Mouse (Mus musculus) kidney, adult 9 months (tissue): ENCODE measurements around the gene Syn2.
A peak's percentile ranks its signal among the peaks of the same experiment; 100 is the strongest.
"Not testable (repeated sequence)": the region's sequence is repeated elsewhere in the genome, so short reads cannot be mapped to it uniquely, and the experiment has no call there.

ENCODE experiments used
- DNase-seq: peaks from one replicate; pipeline ENCODE4 v3.0.0; 2022

The Syn2 gene

DNA sequence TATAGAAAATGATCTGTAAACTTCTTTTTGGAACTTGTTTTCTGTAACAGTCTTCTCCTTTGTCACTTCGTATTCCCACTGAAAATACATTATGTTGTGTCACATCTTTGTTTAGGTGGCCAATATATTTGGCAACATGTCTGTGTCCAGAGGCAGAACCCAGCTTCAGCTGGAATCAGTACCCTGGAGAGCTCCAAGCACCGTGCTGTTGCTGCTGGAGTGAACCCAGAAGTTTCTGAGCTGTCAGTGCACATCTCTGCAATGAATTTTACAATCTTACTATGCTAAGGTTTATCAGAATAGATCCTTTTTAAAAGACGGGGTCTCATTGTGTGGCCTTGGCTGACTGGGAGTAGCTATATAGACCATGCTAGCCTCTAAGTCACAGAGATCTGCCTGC lies 44.1 kb downstream of the Syn2 start:
- DNase-seq, result peak; percentile 34

DNA sequence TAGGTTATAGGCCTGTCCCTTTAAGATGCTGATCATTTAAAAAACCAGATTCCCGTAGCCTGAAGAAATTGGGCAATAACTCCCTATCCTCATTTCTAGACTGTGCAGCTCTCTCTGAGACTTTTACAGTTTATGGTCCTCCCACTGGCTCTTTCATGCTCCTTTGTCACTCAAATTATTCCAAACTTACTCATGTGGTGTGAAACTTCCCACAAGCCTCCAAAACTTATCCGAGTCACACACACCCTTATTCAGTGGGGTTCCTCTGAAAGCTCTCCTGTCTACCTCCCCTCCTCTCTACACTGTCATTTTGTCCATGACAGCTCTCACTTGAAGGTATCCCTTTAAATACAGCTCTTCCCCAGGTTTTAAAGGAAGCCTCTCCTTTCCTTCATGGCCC lies 46.4 kb downstream of the Syn2 start:
- no peak for DNase-seq

DNA sequence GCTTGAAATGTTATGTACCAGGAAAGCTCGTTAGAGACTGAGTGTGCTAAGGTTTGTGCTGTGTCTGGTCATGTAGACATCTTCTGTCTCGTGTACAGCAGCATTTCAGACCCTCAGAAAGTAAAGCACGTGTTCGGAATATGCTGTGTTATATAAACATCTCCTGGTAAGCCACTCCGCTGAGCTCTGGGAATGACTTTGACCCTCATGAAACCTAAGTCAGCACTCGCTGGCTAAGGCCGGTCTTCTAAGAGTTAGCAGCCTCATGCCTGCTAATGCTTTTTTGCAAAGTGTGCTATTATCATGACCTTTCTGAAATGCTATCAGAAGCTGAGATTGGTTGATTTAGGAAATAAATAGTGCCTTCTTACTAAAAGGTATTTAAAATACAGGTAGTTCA lies 56.4 kb downstream of the Syn2 start:
- peak; percentile 68 for DNase-seq

DNA sequence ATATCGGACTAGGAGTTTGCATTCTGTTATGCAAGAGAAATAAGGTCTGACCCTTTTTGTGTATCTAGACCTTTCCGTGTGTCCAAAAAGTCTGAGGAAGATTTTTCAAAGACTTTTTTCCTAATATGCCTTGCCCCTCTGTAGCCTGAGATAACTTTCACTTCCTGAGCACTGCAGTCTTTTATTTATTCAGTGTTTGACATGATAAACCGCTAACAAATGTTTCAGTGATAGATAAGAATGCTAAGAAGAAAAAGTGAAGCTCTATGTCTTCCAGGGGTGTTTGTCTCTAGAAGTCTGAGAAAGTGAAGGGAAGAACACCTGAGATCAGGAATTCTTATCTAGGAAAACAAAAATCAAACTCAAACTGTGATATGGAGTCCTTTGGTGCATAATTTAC lies 66.1 kb downstream of the Syn2 start:
- no peak for DNase-seq

DNA sequence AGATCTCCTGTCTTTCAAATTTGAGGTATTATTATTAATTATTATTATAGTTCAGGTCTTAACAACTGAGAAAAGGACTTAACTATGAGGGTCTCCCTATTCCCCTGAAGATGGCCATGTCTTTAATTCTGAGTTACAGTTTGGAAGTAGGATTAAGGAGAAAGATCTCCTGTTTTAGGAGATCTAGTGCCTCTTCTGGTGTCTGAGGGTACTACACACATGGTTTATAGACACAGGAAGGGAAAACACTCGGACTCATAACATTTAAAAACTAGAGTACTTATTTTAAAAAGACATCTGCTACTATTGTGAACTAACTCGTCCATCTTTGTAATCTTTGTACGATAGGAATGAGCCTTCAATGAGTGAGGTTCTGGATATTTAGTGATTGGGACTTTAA lies 68.3 kb downstream of the Syn2 start:
- DNase-seq, result no peak

DNA sequence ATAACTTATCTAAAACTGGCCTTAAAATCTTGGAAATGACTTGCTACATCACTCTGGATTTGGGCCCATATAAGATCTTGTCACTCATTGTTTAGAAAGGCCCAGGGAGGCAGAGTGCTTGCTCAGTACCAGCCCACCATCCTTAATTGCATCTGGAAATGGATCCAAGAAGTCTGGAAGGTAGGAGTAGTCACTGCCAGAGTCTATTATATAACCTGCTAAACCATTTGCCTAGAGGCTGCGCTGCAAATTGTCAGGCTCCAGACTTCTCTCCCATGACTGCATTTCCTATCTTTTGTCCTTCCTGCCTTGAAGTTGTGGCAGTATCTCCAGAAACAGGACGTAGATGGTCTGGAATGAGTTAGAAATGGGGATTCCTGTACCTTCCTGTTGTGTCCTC lies 75.5 kb downstream of the Syn2 start:
- DNase-seq, result no peak

DNA sequence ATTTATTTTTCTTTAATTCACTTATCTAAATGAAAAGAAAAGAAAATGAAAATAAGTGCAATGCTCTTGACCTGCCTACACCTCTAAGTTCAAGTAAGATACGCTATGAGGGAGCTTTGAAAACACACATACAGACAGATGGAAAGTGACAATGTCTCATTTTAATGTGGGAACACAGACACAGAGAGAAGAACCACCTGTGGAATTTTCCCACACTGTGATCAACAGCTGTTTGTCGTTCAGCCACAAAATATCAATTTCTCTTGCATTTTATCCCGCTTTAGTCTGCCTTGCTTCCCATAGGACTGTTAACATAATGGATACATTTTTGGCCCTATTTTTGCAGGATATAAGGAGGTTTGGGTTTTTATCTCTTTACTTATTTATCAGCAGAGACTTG lies 76.1 kb downstream of the Syn2 start:
- DNase-seq, result no peak

DNA sequence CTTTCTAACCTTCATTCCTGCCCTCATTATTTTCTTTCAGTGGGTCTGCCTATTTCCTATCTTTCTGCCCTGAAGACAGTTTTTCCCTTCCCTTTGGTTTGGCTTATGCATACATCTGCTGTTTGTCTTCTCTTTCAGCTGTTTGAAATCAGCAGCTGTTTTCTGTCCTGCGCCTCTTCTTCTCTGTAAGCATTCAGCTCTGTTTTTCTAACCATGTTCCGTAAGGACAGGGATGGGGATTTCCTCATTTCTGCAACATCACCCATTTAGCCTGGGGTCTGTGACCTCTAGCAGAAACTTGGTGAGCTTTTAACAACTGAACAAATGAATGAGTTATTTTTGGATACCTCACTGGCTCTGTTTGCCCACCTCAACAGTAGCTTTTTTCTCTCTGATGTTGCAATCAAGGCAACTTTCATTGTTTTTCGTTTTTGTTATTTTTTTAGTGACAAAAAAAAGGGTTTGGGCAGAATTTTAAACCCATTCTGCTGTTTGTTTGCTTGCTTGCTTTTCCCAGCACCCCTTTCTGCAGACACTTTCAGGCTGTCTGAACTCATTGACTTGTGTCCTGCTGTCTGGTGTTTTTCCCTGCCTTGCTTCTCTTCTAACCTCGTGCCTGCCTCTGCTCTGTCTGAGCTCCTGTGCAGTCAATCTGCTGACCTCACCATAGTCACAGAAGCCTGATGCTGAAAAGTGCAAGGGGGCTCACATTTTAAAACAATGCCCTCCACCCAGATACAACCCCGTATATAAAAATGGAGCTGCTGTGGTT lies 77.6 kb downstream of the Syn2 start:
- DNase-seq, result peak; percentile 13

DNA sequence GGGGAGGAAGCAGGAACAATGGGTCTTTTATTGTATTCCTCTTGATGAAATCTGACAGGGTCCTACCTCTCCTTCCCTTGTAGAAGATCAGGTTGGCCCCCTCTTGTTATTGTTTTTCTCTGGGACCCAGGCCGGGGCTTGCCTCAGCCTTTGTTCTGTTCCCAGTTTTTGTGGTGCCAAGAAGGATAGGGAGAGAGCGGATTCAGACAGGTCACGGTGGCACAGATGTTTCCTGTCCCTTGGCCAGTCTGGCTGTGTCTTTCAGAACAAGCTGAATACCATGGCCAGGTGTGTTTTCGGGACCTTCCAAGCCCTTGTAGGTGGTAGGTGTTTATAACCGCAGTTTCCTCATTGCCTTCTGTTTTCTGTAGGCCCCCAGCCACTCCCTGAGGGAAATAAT lies 78.4 kb downstream of the Syn2 start:
- no peak for DNase-seq

DNA sequence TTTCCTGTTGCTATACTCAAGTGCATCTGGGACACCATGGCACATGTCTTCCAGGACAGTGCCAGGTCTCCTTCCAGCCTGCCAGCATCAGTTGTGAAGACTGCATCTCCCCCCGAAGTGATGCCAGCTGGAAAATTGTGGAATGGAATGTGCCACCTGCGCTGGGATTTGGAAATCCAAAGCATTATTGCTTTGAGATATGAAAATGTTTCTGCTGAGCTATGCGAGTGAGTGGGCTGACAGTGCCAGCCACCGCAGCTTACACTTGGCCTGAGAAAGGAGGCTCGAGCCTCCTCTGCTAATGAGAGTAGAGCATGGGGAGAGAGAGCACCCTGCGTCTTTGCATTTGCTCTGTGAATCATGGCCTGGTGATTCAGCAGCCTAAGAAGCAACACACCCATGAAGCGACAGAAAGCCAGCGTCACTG lies 86.5 kb downstream of the Syn2 start:
- no peak for DNase-seq

DNA sequence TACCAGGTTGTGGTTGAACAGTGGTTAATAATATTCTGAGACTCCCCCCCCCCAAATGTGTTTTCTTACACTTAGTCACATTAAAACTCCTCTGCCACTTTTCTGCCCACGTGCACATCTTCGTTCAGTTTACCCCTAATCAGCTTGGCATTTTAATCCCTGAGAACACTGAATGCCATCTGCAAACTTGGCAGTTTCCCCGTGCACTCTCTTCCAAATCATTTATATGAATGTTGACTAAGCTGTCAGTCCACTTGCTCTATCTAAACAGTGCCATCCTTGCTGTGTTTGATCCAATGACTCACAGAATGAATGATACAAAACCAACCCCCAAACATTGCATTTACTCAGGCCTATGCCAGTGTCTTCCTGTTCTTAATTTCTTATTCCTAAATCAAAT lies 90.8 kb downstream of the Syn2 start:
- no peak for DNase-seq

DNA sequence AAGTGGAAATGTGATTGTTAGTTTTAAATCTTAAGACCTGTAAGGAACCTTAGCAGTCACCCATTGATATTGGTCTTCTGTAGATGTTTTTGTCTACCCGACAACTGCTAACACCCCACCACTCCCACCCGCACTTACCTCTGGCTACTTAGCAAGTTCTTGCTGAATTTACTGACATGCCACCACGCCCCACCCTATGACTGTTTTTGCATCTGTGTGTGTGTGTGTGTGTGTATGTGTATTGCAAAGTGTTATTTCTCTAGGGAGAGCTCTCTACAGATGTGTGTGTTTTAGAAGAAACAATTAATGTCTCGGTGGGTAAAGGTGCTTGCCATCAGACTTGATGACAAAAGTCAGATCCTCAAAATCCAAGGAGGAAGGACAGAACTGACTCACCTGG lies 92.3 kb downstream of the Syn2 start, which contains the start of gene Gm17482:
TSS of gene Gm17482 (plus strand) at position 301 of the 400 bp plus-strand sequence.
- DNase-seq, result no peak

DNA sequence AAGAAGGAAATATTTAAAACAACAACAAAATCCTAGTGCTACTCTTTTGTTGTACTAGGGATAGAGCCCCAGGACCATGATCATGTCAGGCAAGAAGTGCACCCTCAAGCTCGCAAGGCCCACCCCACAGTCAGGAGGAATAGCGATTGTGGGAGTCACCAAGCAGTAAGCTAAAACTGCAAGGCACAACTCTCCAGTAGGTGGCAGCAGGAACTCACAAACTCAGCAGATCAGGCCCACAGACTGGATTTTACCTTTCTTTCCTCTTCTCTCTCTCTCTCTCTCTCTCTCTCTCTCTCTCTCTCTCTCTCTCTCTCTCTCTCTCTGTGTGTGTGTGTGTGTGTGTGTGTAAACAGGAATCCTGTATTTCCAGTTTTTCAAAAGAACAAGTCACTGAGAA lies 92.8 kb downstream of the Syn2 start:
- DNase-seq, result peak; percentile 82

DNA sequence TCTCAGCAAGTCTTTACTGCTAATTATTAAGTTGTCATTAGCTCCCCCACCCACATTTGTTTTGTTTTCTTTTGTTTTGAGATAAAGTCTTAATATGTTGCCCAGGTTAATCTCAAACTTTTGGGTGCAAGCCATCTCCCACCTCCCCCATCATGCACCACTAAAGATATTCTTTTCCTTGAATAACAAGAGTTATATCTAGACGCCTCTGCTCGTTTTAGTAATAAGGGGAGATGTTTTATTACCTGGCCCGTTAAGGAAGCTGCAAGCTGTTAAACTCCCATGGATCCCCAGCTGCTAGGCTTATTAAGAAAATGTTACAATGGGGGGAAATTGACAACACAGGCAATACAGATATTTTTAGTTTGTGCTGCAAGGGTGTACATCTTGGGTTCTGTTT lies 95.9 kb downstream of the Syn2 start:
- DNase-seq, result no peak

DNA sequence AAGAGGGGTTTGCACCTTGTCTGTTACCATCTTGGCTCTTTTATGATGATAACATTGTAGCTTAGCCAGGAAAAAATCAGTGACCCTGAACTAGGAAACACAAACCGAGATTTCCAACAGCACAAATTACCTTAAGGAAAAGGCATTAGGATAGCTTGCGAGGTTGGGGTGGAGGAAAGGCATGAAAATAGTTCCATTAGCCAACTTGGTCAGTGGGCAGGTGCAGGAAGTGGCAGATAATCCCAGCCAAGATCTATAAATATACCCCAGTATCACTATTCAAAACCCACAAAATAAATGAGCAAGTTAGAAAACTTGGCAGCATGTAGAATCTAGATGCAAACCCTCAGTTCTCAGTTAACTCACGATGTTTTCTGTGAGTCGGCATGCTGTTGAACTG lies 97.1 kb downstream of the Syn2 start:
- no peak for DNase-seq

DNA sequence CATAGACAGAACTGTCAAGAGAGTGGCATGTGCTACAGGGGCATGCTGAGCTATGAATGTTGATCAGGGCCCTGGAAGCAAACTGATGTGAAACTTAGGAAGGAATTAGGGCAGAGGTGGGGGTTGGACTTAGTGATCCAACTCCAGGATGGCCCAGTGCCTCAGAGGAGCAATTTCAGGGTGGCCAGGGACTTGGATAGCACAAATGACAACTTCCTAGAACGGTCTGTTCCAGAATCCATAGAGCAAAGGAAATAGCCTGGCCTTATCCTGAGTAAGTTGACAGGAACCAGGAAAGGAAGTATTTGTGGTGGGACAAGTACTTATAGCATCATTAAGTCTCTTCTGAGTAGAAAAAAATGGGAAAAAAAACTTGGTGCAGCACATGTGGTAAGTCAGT lies 97.9 kb downstream of the Syn2 start:
- DNase-seq, result no peak

DNA sequence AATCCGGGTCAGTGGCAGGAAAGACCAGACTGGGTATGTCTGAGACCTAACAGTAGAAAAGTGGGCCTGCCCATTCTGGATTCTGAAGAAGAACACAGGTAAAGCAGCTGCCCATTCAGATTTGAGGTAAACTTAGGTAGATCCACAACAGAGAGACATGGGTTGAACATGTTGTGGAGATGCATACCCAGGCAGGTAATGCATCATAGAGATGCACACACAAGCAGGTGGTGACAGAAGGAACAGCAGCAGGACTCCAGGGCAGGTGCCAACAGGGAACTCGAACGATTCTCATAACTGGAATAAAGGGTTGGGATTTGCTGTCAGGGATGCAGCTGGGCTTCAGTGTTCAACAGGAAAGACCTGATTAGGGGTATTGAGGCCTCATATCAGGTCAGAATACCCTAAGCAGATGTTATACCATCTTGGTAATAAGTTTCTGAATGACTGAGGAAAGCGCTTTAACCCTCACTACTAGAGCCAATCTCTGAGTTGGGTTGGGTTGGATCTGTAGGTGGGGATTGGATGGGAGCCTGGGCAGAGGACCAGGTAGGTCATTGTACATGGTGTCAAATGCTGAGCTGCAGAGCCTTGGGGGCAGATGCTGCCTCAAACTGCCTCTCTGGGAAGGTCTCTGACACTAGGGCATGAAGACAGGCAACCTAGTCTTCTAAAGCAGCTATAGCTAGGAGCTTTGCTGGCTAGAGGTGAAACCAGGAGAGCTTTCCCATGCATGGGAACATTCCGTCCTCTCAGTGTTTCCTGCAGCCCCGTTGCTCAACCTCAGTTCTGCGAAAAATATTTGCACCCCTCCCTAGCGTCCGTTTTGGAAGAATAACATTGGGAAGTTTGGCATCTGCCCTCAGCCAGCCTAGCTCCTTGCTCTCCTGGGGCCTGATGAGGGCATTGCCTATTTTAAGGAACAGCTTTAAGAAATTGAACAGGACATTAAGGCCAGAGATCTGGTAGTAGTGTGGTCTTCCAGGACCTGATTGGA lies 103.6 kb downstream of the Syn2 start:
- no peak for DNase-seq

DNA sequence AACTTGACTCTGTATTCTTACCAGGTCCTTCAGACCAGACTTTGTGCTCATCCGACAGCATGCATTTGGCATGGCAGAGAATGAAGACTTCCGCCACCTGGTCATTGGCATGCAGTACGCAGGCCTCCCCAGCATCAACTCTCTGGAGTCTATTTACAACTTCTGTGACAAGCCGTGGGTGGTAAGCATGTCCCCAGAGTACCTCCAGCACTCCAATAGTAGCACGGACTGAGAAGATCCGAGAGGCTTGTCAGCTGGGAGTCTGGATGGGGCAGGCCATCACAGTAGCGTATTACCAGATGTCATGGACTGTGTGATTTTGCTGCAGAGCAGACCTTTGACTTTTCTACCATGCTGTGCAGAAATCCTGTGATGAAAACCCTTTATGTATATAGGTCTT lies 104.6 kb downstream of the Syn2 start:
- DNase-seq, result no peak

DNA sequence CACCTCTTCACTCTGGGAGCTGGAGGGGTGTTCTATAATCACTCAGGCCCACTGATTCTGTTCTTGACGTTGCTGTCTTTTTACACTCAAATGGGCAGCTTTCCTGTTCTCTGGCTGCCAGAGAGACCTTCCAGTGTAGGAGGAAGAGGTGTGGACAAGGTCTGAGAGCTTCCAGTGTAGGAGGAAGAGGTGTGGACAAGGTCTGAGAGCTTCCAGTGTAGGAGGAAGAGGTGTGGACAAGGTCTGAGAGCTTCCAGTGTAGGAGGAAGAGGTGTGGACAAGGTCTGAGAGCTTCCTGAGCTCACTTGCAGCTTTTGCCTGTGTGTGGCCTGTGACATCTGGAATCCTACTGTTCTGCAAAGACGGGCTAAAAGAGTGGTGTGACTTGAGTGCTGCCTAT lies 105.7 kb downstream of the Syn2 start:
- not testable (repeated sequence) for DNase-seq

DNA sequence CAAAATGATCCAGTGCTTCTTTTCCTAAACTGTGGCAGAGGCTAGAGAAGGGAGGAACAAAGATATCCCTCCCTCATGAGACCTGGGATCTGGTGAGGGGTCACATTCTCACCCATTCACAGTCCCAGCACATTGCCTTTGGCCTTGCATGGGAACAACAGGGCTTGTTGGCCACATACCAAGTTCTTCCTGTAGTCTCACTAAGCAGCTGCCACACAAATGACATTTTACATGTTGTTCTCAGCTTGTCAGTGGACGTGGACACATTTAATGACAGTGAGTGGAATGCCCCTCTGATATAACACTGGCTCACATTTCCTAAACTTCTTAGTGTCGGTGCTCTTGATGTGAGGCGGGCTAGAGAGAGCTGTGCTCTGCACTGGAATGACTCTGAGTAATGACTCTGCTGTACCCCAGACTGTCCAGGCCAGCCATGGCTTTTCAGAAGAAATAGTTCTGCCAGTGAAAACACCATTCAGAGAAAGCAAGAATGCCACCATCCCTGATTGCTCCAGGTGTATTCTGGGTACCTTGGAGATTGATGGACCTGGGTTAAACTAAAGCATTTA lies 106.5 kb downstream of the Syn2 start:
- DNase-seq, result no peak

DNA sequence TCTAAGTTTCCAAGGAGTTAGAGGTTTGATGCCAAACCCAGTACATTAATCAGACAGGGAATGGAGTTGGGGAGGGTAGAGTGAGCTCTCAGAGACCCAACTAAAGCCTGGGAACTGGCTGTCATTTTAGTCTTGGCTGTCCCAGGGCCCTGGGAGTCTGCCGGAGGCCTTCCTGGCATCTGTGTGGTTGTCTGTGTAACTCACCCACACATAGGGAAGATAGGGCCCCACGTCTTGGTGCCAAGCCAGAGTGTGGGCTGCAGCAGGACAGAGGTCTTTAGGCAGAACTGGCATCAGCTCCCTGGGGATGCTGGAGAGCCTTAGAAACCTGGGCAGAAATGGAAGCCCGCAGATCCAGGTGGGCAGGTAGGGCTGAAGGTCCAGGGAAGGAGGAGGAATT lies 107.2 kb downstream of the Syn2 start:
- no peak for DNase-seq

DNA sequence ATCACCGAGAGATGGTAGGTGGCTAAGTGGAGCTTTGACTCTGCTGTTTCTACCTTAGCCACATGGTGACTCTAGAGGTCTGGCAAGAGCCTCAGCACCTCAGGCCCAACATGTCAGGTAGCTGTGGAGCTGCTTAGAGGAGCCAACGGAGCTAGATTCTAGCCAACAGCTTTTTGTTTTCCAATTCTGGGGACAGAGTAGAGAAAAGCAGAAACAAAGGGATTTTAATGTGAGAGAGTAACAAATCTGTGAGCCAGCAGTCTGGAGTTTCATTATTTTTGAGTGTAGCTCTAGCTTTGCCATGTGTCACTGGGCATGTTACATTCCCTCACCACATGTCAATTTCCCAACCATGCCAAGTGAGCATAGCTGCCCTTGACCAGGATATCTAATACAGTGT lies 109.5 kb downstream of the Syn2 start:
- no peak for DNase-seq

DNA sequence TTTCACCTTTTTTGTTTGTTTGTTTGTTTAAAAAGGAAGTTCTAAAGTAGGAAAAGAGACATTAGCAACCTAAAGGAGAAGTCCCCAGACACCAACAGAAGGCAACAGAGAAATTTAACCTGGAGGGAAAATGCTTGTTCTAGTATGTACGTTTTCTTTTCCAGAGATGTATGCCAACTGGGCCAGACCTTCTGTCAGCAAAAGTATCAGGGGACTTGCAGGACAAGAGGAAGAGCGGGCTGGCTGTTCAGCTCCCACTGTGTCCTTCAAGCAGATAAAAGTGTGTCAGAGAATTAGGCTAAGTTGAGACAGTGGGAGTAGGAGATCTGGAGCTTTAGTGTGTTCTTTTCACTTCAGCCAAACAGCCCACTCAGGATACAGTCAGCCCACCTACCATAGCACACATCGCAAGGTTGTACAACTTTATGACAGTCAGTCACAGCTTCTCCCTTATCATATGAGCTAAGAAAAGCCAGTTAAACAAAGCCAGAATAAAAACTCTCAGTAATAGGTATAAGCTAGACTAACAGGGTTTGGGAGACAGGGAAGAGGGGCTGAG lies 110.9 kb downstream of the Syn2 start:
- DNase-seq, result no peak
